17 mouse cellular contexts compared by ENCODE assay signal in genomic region chr8:12431738-12432055, GRCm38 (mm10). TPM values are rescaled to one million over a fixed set of nuclear protein-coding genes. Genes with fewer than 3 reads are reported as not detected.
DNase-seq lines count a peak whose midpoint lies in the region; ATAC-seq and TF ChIP-seq lines count a peak whose summit lies in the region.
"Had no signal": no experiment of that assay in that cellular context is flagged by ENCODE, and none has a peak within 500 bp of the region (broad histone marks: within the 10 kb centered on the region; RNA-seq: fewer than 3 reads in every experiment).

No protein-coding gene starts in this region.

- 46% methylated on average over 6 of the region's 6 CpGs for WGBS in embryonic facial prominence, embryonic 13.5 days
- WGBS in hindbrain, embryonic 12.5 days = 49% methylated on average over 6 of the region's 6 CpGs
- 48% methylated on average over 6 of the region's 6 CpGs for WGBS in midbrain, embryonic 15.5 days
- 50% methylated on average over 6 of the region's 6 CpGs for WGBS in lung, adult 2 months

- peaks cover 24% of the 10 kb centered on the region for H3K4me1 ChIP-seq in embryonic facial prominence, embryonic 13.5 days
- H3K4me1 ChIP-seq in hindbrain, embryonic 12.5 days = peaks cover 55% of the 10 kb centered on the region
- peaks cover 48% of the 10 kb centered on the region for H3K4me1 ChIP-seq in midbrain, embryonic 15.5 days
- no peaks in the 10 kb centered on the region for H3K4me1 ChIP-seq in lung, adult 2 months (ENCODE audit: control insufficient read depth, insufficient read depth, low read length)

- no peak for TF ChIP-seq POLR2A in lung, adult 2 months (IDR thresholded peaks at IDR 0.05; ENCODE audit: borderline replicate concordance, extremely low read depth, low read depth, low read length)

- ATAC-seq in embryonic facial prominence, embryonic 13.5 days (ENCODE audit: insufficient number of reproducible peaks, insufficient read depth, low FRiP score, low TSS enrichment, low read depth) = 0 out of 2 replicates have a peak, but pooled peaks have one; percentile 15
- ATAC-seq in hindbrain, embryonic 12.5 days (ENCODE audit: low FRiP score) = no peak
- no peak for ATAC-seq in midbrain, embryonic 15.5 days (replicated peaks)

- no peak for TF ChIP-seq CTCF in lung, adult 2 months (IDR thresholded peaks at IDR 0.05; ENCODE audit: insufficient read depth, low read length)

- DNase-seq in R1 (ENCODE audit: low read depth, low spot score) = peak; percentile 97
- DNase-seq in lung, adult 2 months = no peak
- no peak for DNase-seq in spleen, adult 12 weeks (ENCODE audit: low spot score)
- DNase-seq in adrenal gland, adult 18-20 months (ENCODE audit: low spot score in 2 of 2) = no peak
- DNase-seq: cerebellum, adult 11 months; gastrocnemius, postnatal 36 days; kidney, postnatal 36 days; liver had no signal

- peaks cover 94% of the 10 kb centered on the region for H3K27me3 ChIP-seq in embryonic facial prominence, embryonic 13.5 days
- peaks cover 81% of the 10 kb centered on the region for H3K27me3 ChIP-seq in hindbrain, embryonic 12.5 days
- H3K27me3 ChIP-seq in midbrain, embryonic 15.5 days (replicated peaks) = peaks cover 54% of the 10 kb centered on the region

- H3K4me2 ChIP-seq in embryonic facial prominence, embryonic 13.5 days = no peak overlapping the region
- peak overlapping the region; percentile 55 for H3K4me2 ChIP-seq in hindbrain, embryonic 12.5 days (replicated peaks)
- peak overlapping the region; percentile 60 for H3K4me2 ChIP-seq in midbrain, embryonic 15.5 days

- H3K27ac ChIP-seq in embryonic facial prominence, embryonic 13.5 days = no peak overlapping the region
- no peak overlapping the region for H3K27ac ChIP-seq in hindbrain, embryonic 12.5 days
- H3K27ac ChIP-seq in midbrain, embryonic 15.5 days = peak overlapping the region; percentile 75; the same call in 1 of the 2 replicates
- H3K27ac ChIP-seq: heart, embryonic 15.5 days; left cerebral cortex, adult 2 months had no signal

- H3K9me3 ChIP-seq in embryonic facial prominence, embryonic 13.5 days = no peaks in the 10 kb centered on the region
- H3K9me3 ChIP-seq in hindbrain, embryonic 12.5 days (replicated peaks) = no peaks in the 10 kb centered on the region
- no peaks in the 10 kb centered on the region for H3K9me3 ChIP-seq in midbrain, embryonic 15.5 days
- H3K9me3 ChIP-seq: heart, embryonic 15.5 days had no signal

- H3K4me3 ChIP-seq in embryonic facial prominence, embryonic 13.5 days = no peak overlapping the region
- no peak overlapping the region for H3K4me3 ChIP-seq in hindbrain, embryonic 12.5 days
- no peak overlapping the region; the same call in 1 of the 2 replicates for H3K4me3 ChIP-seq in midbrain, embryonic 15.5 days
- H3K4me3 ChIP-seq in lung, adult 2 months (replicated peaks; ENCODE audit: extremely low read depth, low read depth, low read length) = no peak overlapping the region
- H3K4me3 ChIP-seq: left cerebral cortex, adult 2 months had no signal

- no peaks in the 10 kb centered on the region for H3K36me3 ChIP-seq in embryonic facial prominence, embryonic 13.5 days
- no peaks in the 10 kb centered on the region for H3K36me3 ChIP-seq in hindbrain, embryonic 12.5 days
- H3K36me3 ChIP-seq in midbrain, embryonic 15.5 days (replicated peaks) = no peaks in the 10 kb centered on the region
- H3K36me3 ChIP-seq: heart, embryonic 15.5 days had no signal

- no peak overlapping the region for H3K9ac ChIP-seq in embryonic facial prominence, embryonic 13.5 days
- H3K9ac ChIP-seq in hindbrain, embryonic 12.5 days = no peak overlapping the region
- H3K9ac ChIP-seq in midbrain, embryonic 15.5 days = no peak overlapping the region
- H3K9ac ChIP-seq: heart, embryonic 15.5 days had no signal

RNA-seq across cellular contexts. Expression of gene Sox1, which starts 36.6 kb away (rescaled TPM):
- polyA plus RNA-seq in embryonic facial prominence, embryonic 13.5 days (2015; fragmentation: Nextera tagmentation; extraction: Ambion mirVana) = not detected in 2 replicates
- polyA plus RNA-seq in hindbrain, embryonic 12.5 days (2016; fragmentation: Nextera tagmentation; extraction: Ambion mirVana) = 2.9 and 3.5 TPM in 2 replicates
- polyA plus RNA-seq in midbrain, embryonic 15.5 days (2015; fragmentation: Nextera tagmentation; extraction: Ambion mirVana) = 2.2 and 2.4 TPM in 2 replicates
- polyA plus RNA-seq in lung, adult 2 months (2012; rRNA removed) = not detected in 2 replicates
- total RNA-seq in adrenal gland, adult 18-20 months (2021) = not detected
- total RNA-seq: CH12.LX; gastrocnemius, postnatal 36 days had no signal
- polyA plus RNA-seq: heart, embryonic 15.5 days; intestine, embryonic 14.5 days; lung, embryonic 16.5 days; small intestine, adult 2 months had no signal
